Mouse (Mus musculus): ENCODE data around the gene Tmem9b. TPM values are rescaled to one million over a fixed set of nuclear protein-coding genes. Genes with fewer than 3 reads are reported as not detected.

The Tmem9b gene
- polyA plus RNA-seq (2015; fragmentation: Nextera tagmentation; extraction: Ambion mirVana): 124 and 126 TPM in 2 replicates

DNA sequence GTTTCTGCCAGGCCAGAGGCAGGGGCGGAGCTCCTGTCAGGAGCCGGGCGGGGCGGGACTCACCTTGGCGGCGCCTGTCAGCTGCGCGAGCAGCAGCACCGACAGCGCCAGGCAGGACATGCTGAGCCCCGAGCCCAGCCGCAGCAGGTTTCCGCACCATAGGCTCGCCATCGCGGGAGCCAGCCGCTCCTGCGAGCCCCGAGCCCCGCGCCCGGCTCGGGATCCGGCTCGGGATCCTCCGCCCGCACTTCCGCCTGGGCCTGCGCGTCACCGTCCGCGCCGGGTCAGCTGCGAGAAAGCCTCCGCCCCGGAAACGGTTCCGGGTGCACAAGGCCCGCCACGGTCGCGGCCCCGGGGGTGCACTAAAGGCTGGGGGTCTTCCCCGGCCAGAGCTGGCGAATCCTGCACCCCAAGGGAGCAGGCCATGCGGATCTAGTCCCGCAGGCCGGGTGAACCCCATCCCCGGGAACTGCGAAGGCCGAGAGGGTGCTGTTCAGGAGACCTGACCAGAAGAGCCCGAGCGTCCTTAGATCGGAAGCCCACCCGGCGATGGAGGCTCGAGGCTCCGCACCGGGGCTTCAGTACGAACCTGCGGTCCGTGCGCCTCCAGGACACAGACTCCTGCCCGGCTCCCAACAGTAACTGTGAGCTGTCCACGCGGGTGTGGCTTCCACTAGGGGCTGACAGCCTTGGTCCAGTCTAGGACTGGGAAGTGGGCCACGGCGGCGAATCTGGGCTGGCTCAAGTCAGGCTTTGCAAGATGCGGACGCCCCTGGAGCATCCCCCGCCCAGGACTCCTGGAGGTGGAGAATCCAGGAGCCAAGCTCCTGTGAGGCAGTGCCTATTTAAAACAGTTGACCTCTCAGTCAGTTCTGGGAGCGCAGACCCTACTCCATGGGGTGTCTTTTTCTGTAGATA lies at the start of gene Tmem9b:
Gene Tmem9b (minus strand): TSS at position 868 of the 918 bp plus-strand sequence.
- WGBS: under 1% methylated on average over 74 of the region's 74 CpGs
- peak; percentile 95 for ATAC-seq (ENCODE audit: low FRiP score, low read depth)
- no peaks in the 10 kb centered on the region; the same call in 1 of the 2 replicates for H3K36me3 ChIP-seq
- no peaks in the 10 kb centered on the region for H3K9me3 ChIP-seq
- H3K9ac ChIP-seq: peak within 1 kb of the TSS; percentile 92
- peak within 1 kb of the TSS; percentile 87 for H3K4me3 ChIP-seq
- no peaks in the 10 kb centered on the region for H3K27me3 ChIP-seq
- H3K4me2 ChIP-seq: peak within 1 kb of the TSS; percentile 91
- peak within 1 kb of the TSS; percentile 89 for H3K27ac ChIP-seq (replicated peaks)
- peaks cover 27% of the 10 kb centered on the region for H3K4me1 ChIP-seq (replicated peaks)

DNA sequence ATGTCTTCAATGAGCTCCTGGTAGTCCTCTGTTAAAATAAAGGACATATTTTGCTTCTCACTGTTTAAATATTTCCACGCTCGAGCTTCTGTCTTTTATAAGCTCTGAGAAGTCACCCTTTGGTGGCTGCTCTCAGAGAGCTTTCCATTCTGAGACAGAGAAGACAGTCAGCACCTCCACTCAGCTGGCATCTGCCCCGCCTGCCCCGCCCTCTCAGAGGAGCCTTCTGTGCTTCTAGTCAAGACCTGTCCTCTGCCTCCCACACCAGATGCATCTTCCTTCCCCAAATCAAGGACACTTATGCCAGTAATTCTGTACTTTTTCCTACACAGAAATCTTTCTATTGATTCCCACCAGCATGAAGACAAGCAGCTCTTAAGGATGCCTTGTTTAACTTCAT lies 48.0 kb upstream of the Tmem9b start:
- ATAC-seq (ENCODE audit: low FRiP score, low read depth): no peak
- Histone ChIP-seq H3K27me3 (no peaks in the 10 kb centered on the region), H3K27ac (replicated peaks) (no peak overlapping the region), H3K36me3 (no peaks in the 10 kb centered on the region), H3K4me1 (replicated peaks) (no peaks in the 10 kb centered on the region), H3K4me3 (no peak overlapping the region), H3K4me2 (no peak overlapping the region), H3K9ac (no peak overlapping the region), H3K9me3 (no peaks in the 10 kb centered on the region)
- WGBS: 92% methylated on average over 4 of the region's 4 CpGs

DNA sequence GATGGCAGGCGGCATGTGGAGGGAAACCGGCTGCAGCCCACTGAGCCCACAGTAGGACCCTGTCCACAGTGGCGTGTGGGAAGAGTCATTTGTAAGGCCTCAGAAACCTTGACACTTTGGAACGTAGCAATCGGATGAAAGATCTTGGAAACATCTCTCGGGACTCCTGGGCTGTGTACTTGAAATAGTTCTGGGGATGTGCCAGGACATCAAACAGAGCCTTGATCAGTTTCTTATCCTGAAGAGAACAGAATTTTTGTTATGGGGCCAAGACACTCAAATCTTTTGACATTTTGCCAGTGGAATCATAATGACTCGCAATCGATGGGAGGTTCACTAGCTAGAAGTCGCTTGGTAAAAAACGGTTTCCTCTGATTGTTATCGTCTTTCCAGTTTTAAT lies 46.5 kb upstream of the Tmem9b start:
- ATAC-seq (ENCODE audit: low FRiP score, low read depth): no peak
- no peaks in the 10 kb centered on the region for H3K36me3 ChIP-seq
- no peak overlapping the region for H3K27ac ChIP-seq (replicated peaks)
- no peaks in the 10 kb centered on the region for H3K9me3 ChIP-seq
- H3K4me2 ChIP-seq: no peak overlapping the region
- no peaks in the 10 kb centered on the region for H3K4me1 ChIP-seq (replicated peaks)
- no peak overlapping the region for H3K4me3 ChIP-seq
- WGBS: 74% methylated on average over 11 of the region's 11 CpGs
- no peaks in the 10 kb centered on the region for H3K27me3 ChIP-seq
- H3K9ac ChIP-seq: no peak overlapping the region

- Histone ChIP-seq H3K27me3 (no peaks in the 10 kb centered on the region), H3K4me1 (replicated peaks) (no peaks in the 10 kb centered on the region), H3K9ac (no peak overlapping the region), H3K9me3 (no peaks in the 10 kb centered on the region), H3K27ac (replicated peaks) (no peak overlapping the region), H3K4me2 (no peak overlapping the region), H3K36me3 (no peaks in the 10 kb centered on the region), H3K4me3 (no peak overlapping the region)
- WGBS: 86% methylated on average over 5 of the region's 5 CpGs
- ATAC-seq (ENCODE audit: low FRiP score, low read depth): no peak
Measured at GRCm38 (mm10) chr7:109795564-109795963, 42.9 kb upstream of the Tmem9b start.

- H3K27me3 ChIP-seq: no peaks in the 10 kb centered on the region
- no peak for ATAC-seq (ENCODE audit: low FRiP score, low read depth)
- no peak overlapping the region for H3K4me2 ChIP-seq
- no peak overlapping the region for H3K4me3 ChIP-seq
- no peaks in the 10 kb centered on the region for H3K9me3 ChIP-seq
- H3K36me3 ChIP-seq: no peaks in the 10 kb centered on the region
- H3K27ac ChIP-seq (replicated peaks): no peak overlapping the region
- no peaks in the 10 kb centered on the region for H3K4me1 ChIP-seq (replicated peaks)
- no peak overlapping the region for H3K9ac ChIP-seq
- WGBS: 68% methylated on average over 2 of the region's 2 CpGs
Measured at GRCm38 (mm10) chr7:109794556-109794955, 41.9 kb upstream of the Tmem9b start.

DNA sequence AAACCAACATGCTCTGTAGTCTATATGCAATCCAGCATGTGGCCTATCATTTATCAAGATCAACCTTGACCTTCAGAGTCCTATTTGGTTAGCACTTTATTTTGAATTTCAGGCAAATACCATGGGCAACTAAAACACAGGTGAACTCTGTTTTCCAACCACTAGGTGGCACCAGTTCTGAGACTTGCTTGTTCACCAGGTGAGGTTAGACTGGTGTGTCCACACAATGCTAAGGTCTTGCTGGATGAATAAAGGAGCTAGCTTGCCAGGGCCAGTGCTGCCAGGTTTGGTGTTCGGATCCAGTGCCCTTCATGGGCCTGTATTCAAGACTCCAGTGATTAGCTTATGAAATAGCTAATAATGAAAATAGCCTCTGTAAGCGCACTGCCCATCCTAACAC lies 40.1 kb upstream of the Tmem9b start:
- no peaks in the 10 kb centered on the region for H3K27me3 ChIP-seq
- no peaks in the 10 kb centered on the region for H3K4me1 ChIP-seq (replicated peaks)
- H3K9ac ChIP-seq: no peak overlapping the region
- no peaks in the 10 kb centered on the region for H3K36me3 ChIP-seq
- H3K4me2 ChIP-seq: no peak overlapping the region
- no peak overlapping the region for H3K27ac ChIP-seq (replicated peaks)
- H3K4me3 ChIP-seq: no peak overlapping the region
- WGBS: 86% methylated on average over 2 of the region's 2 CpGs
- ATAC-seq (ENCODE audit: low FRiP score, low read depth): no peak
- H3K9me3 ChIP-seq: no peaks in the 10 kb centered on the region

GRCm38 (mm10) chr7:109790818-109791217 lies 38.1 kb upstream of the Tmem9b start:
- no peak for ATAC-seq (ENCODE audit: low FRiP score, low read depth)
- H3K27me3 ChIP-seq: no peaks in the 10 kb centered on the region
- no peaks in the 10 kb centered on the region for H3K9me3 ChIP-seq
- H3K36me3 ChIP-seq: no peaks in the 10 kb centered on the region
- no peak overlapping the region for H3K4me3 ChIP-seq
- H3K27ac ChIP-seq (replicated peaks): no peak overlapping the region
- no peak overlapping the region for H3K9ac ChIP-seq
- H3K4me1 ChIP-seq (replicated peaks): no peaks in the 10 kb centered on the region
- WGBS: 85% methylated on average over 3 of the region's 3 CpGs
- no peak overlapping the region for H3K4me2 ChIP-seq

DNA sequence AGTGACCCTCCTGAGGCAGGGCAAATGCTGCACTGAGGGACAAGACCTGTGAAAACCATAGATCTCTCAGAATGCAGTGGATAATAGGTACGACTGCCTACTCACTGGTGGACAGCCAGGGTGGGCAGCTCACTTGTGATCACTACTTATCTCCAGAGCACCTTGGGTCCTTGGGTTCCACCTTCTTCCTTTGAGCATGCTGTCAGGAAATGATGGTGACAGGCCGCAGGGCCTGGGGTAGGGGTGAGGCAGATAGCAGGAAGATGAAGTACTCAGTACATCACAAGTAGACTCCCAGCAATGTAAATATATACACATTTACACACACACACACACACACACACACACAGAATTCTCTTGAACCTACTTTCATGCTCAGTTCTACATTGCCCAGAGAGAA lies 35.2 kb upstream of the Tmem9b start:
- H3K27me3 ChIP-seq: no peaks in the 10 kb centered on the region
- H3K9me3 ChIP-seq: no peaks in the 10 kb centered on the region
- no peaks in the 10 kb centered on the region for H3K36me3 ChIP-seq
- no peak overlapping the region for H3K9ac ChIP-seq
- no peak overlapping the region for H3K4me3 ChIP-seq
- H3K27ac ChIP-seq (replicated peaks): no peak overlapping the region
- 0 out of 2 replicates have a peak, but pooled peaks cover 4% of the 10 kb centered on the region for H3K4me1 ChIP-seq (replicated peaks)
- WGBS: 93% methylated on average over 2 of the region's 2 CpGs
- H3K4me2 ChIP-seq: no peak overlapping the region
- no peak for ATAC-seq (ENCODE audit: low FRiP score, low read depth)

DNA sequence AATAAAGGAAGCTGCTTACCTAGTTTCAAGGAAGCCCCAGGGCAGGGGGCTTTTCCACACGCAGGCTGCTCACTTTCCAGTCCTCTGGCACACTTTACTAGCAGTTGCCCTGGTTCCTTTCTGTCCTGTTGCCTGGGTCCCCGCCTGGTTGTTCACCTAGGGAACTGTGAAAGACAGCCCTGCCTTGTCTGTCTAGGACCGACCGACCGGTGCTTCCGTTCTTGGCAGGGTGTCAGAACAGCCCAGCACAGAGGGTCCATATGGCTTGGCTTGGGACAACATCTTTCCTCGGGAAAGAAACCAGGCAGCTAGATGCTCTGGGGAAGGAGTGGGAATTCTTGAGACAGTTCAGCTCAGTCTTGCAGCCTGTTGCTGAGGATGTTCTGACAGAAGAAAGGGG lies 30.6 kb upstream of the Tmem9b start:
- Histone ChIP-seq H3K4me1 (replicated peaks) (peaks cover 19% of the 10 kb centered on the region), H3K9ac (no peak overlapping the region), H3K4me2 (no peak overlapping the region), H3K27ac (replicated peaks) (no peak overlapping the region), H3K27me3 (peaks cover 21% of the 10 kb centered on the region), H3K4me3 (no peak overlapping the region), H3K9me3 (no peaks in the 10 kb centered on the region), H3K36me3 (no peaks in the 10 kb centered on the region)
- WGBS: 42% methylated on average over 7 of the region's 7 CpGs
- ATAC-seq (ENCODE audit: low FRiP score, low read depth): peak; percentile 55; the same call in 1 of the 2 replicates

GRCm38 (mm10) chr7:109781470-109782203 lies 29.0 kb upstream of the Tmem9b start, which contains the start of gene Nrip3:
TSS of gene Nrip3 (minus strand) at chr7:109782025.
- Histone ChIP-seq H3K27me3 (peaks cover 21% of the 10 kb centered on the region), H3K27ac (replicated peaks) (no peak within 1 kb of the TSS), H3K4me1 (replicated peaks) (peaks cover 19% of the 10 kb centered on the region), H3K4me3 (peak within 1 kb of the TSS; percentile 68), H3K9ac (peak within 1 kb of the TSS; percentile 58), H3K4me2 (peak within 1 kb of the TSS; percentile 96), H3K9me3 (no peaks in the 10 kb centered on the region), H3K36me3 (no peaks in the 10 kb centered on the region)
- 2% methylated on average over 52 of the region's 52 CpGs for WGBS
- ATAC-seq (ENCODE audit: low FRiP score, low read depth): peak; percentile 90

GRCm38 (mm10) chr7:109781087-109781469 lies 28.4 kb upstream of the Tmem9b start:
- WGBS: under 1% methylated on average over 24 of the region's 24 CpGs

GRCm38 (mm10) chr7:109772251-109772650 lies 19.6 kb upstream of the Tmem9b start:
- H3K27ac ChIP-seq (replicated peaks): no peak overlapping the region
- H3K36me3 ChIP-seq: no peaks in the 10 kb centered on the region
- H3K9ac ChIP-seq: no peak overlapping the region
- H3K4me3 ChIP-seq: no peak overlapping the region
- no peaks in the 10 kb centered on the region for H3K27me3 ChIP-seq
- H3K4me1 ChIP-seq (replicated peaks): no peaks in the 10 kb centered on the region
- no peak for ATAC-seq (ENCODE audit: low FRiP score, low read depth)
- 0 out of 2 replicates have a peak, but pooled peaks cover 4% of the 10 kb centered on the region for H3K9me3 ChIP-seq
- no peak overlapping the region for H3K4me2 ChIP-seq

More at GRCm38 (mm10) chr7:109781087-109781469, 28.4 kb upstream of the Tmem9b start:
- H3K36me3 ChIP-seq: no peaks in the 10 kb centered on the region
- peak overlapping the region; percentile 58 for H3K9ac ChIP-seq
- peaks cover 21% of the 10 kb centered on the region for H3K27me3 ChIP-seq
- H3K27ac ChIP-seq (replicated peaks): no peak overlapping the region
- ATAC-seq (ENCODE audit: low FRiP score, low read depth): peak; percentile 71
- H3K4me2 ChIP-seq: peak overlapping the region; percentile 96
- no peaks in the 10 kb centered on the region for H3K9me3 ChIP-seq
- peak overlapping the region; percentile 68 for H3K4me3 ChIP-seq
- H3K4me1 ChIP-seq (replicated peaks): peaks cover 19% of the 10 kb centered on the region
